In genomic region chr2:3134580-3135296, GRCm38 (mm10) we compare ENCODE assay signal across 8 mouse cellular contexts. TPM values are rescaled to one million over a fixed set of nuclear protein-coding genes. Genes with fewer than 3 reads are reported as not detected.
A peak's percentile ranks its signal among the peaks of the same experiment; 100 is the strongest.
DNase-seq lines count a peak whose midpoint lies in the region; ATAC-seq lines count a peak whose summit lies in the region.
"Had no signal": no experiment of that assay in that cellular context is flagged by ENCODE, and none has a peak within 500 bp of the region (broad histone marks: within the 10 kb centered on the region; RNA-seq: fewer than 3 reads in every experiment).

No protein-coding gene starts in this region.

- WGBS in midbrain, embryonic 12.5 days = 42% methylated on average over 12 of the region's 12 CpGs

- H3K27me3 ChIP-seq in midbrain, embryonic 12.5 days = no peaks in the 10 kb centered on the region
- H3K27me3 ChIP-seq: limb, embryonic 12.5 days had no signal

- no peak overlapping the region for H3K27ac ChIP-seq in midbrain, embryonic 12.5 days (replicated peaks)
- H3K27ac ChIP-seq: limb, embryonic 12.5 days had no signal

- no peak overlapping the region for H3K4me2 ChIP-seq in midbrain, embryonic 12.5 days (replicated peaks)
- H3K4me2 ChIP-seq: limb, embryonic 12.5 days had no signal

- ATAC-seq in midbrain, embryonic 12.5 days (ENCODE audit: low FRiP score, low read depth) = 0 out of 2 replicates have a peak, but pooled peaks have one; percentile 36

- peaks cover 38% of the 10 kb centered on the region for H3K4me1 ChIP-seq in midbrain, embryonic 12.5 days

- H3K9ac ChIP-seq in midbrain, embryonic 12.5 days (replicated peaks) = no peak overlapping the region
- H3K9ac ChIP-seq: limb, embryonic 12.5 days had no signal

- H3K36me3 ChIP-seq in midbrain, embryonic 12.5 days = no peaks in the 10 kb centered on the region
- H3K36me3 ChIP-seq: limb, embryonic 12.5 days had no signal

- intact Hi-C loops in left cerebral cortex, postnatal 14 days (cut with DNase I) = no loop called here

- peak; percentile 55 for DNase-seq in Muller cell, postnatal 12 days (ENCODE audit: inconsistent ontology term)
- DNase-seq in adrenal gland, postnatal 10 days = peak; percentile 50
- peak; percentile 82 to 87 for DNase-seq in kidney, adult 8-10 months
- no peak for DNase-seq in cerebellum, postnatal 10 days
- no peak for DNase-seq in gastrocnemius, postnatal 10 days
- no peak for DNase-seq in left cerebral cortex, postnatal 14 days (ENCODE audit: low spot score in 2 of 2)

- H3K4me3 ChIP-seq in midbrain, embryonic 12.5 days = no peak overlapping the region
- H3K4me3 ChIP-seq: limb, embryonic 12.5 days had no signal

- H3K9me3 ChIP-seq in midbrain, embryonic 12.5 days = no peaks in the 10 kb centered on the region
- H3K9me3 ChIP-seq: limb, embryonic 12.5 days had no signal

RNA-seq across cellular contexts. Expression of gene Fam171a1, which starts 20.7 kb away (rescaled TPM):
- 10 to 100 TPM; 26.0 to 31.5 TPM for total RNA-seq in adrenal gland, postnatal 10 days (2021)
- polyA plus RNA-seq in midbrain, embryonic 12.5 days (2016; fragmentation: Nextera tagmentation; extraction: Ambion mirVana) = 51.8 and 54.4 TPM in 2 replicates
- 10 to 100 TPM; 11.1 to 14.6 TPM for total RNA-seq in gastrocnemius, postnatal 10 days (2021)
- total RNA-seq in left cerebral cortex, postnatal 14 days (2021) = 10 to 100 TPM; 58.4 to 58.7 TPM

Comparison
In these comparisons a context has a peak if more than half of its experiments do, and no peak if none do; other contexts are left out.
1. DNase-seq: peak in Muller cell, postnatal 12 days (single experiment), adrenal gland, postnatal 10 days (single experiment) and kidney, adult 8-10 months (2 of 2); none in cerebellum, postnatal 10 days (0 of 2), gastrocnemius, postnatal 10 days (single experiment) and left cerebral cortex, postnatal 14 days (0 of 2).